Mouse (Mus musculus) heart, embryonic 16.5 days (tissue): ENCODE data around the gene BC049715. TPM values are rescaled to one million over a fixed set of nuclear protein-coding genes. Genes with fewer than 3 reads are reported as not detected.
"Not testable (repeated sequence)": the region's sequence is repeated elsewhere in the genome, so short reads cannot be mapped to it uniquely, and the experiment has no call there.

Experiments used
- ATAC-seq: fragments of 200-750 bp; cut with Nextera tagmentation; replicated peaks from 2 replicates; pipeline ENCODE4 v1.8.0; 2017; ENCODE audit warnings: moderate number of reproducible peaks; ENCODE audit not compliant: insufficient read depth, low FRiP score; ENCODE audit errors: extremely low read depth
- H3K27ac ChIP-seq: fragments of 300-500 bp; sonication (generic); 2 replicates; pipeline ENCODE4 v1.5.1; 2014; ENCODE audit warnings: mild to moderate bottlenecking, low read length, control low read depth, moderate library complexity
- H3K27me3 ChIP-seq: fragments of 300-500 bp; sonication (generic); 2 replicates; pipeline ENCODE4 v1.6.1; 2014; ENCODE audit warnings: low read length, mixed read lengths; ENCODE audit not compliant: control insufficient read depth, insufficient read depth
- H3K36me3 ChIP-seq: fragments of 300-500 bp; sonication (generic); 2 replicates; pipeline ENCODE4 v1.6.1; 2014; ENCODE audit not compliant: control insufficient read depth, insufficient read depth
- H3K4me1 ChIP-seq: fragments of 300-500 bp; sonication (generic); 2 replicates; pipeline ENCODE4 v1.6.1; 2014; ENCODE audit warnings: low read length, mixed read lengths; ENCODE audit not compliant: control insufficient read depth, insufficient read depth
- H3K4me2 ChIP-seq: fragments of 300-500 bp; sonication (generic); 2 replicates; pipeline ENCODE4 v1.6.1; 2014; ENCODE audit warnings: low read depth, mild to moderate bottlenecking, control low read depth, low read length
- H3K4me3 ChIP-seq: fragments of 300-500 bp; sonication (generic); 2 replicates; pipeline ENCODE4 v1.5.1; 2014; ENCODE audit warnings: mild to moderate bottlenecking, control low read depth, low read length
- H3K9ac ChIP-seq: fragments of 300-500 bp; sonication (generic); 2 replicates; pipeline ENCODE4 v1.6.1; 2014; ENCODE audit warnings: low read length, control low read depth
- H3K9me3 ChIP-seq: fragments of 300-500 bp; sonication (generic); replicated peaks from 2 replicates; pipeline ENCODE4 v1.6.1; 2016; ENCODE audit warnings: low read length; ENCODE audit not compliant: control insufficient read depth
- whole genome bisulfite sequencing: fragments of 180-500 bp; shearing (Covaris S2); extraction: QIAGEN DNeasy Blood & Tissue Kit; methylation state at CpG from one replicate; pipeline ENCODE4 v1.1.7; 2014; 5-methylcytosine and 5-hydroxymethylcytosine counted together
- polyA plus RNA-seq: library from polyadenylated mRNA; unstranded; fragments of >200 nt; fragmentation: Nextera tagmentation; extraction: Ambion mirVana; gene quantifications from 2 replicates; pipeline ENCODE4 v1.2.1, GENCODE M21; 2015

Gene BC049715
- polyA plus RNA-seq, 1 experiment from 2014 or later: 2.5 TPM

DNA sequence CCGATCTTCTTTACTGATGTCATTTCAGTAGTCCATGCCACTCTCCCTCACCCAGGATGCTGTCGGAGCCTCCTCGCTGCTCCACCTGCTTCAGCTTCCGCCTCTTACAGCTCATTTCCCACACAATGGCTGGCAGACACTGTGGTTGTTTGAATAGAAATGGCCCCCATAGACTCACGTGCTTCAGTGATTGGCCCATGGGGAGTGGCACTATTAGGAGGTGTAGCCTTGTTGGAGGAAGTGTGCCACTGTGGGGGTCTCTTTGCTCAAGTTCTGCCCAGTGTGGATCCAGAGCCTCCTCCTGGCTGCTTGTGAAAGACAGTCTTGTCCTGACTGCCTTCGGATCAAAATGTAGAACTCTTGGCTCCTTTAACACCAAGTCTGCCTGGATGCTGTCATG, 31.6 kb upstream of the BC049715 start:
- no peaks in the 10 kb centered on the region for H3K9me3 ChIP-seq
- H3K4me1 ChIP-seq: peaks cover 5% of the 10 kb centered on the region; the same call in 1 of the 2 replicates
- H3K4me2 ChIP-seq: no peak overlapping the region
- no peaks in the 10 kb centered on the region for H3K36me3 ChIP-seq
- H3K27ac ChIP-seq: no peak overlapping the region
- no peak overlapping the region for H3K4me3 ChIP-seq
- H3K27me3 ChIP-seq: no peaks in the 10 kb centered on the region
- no peak overlapping the region for H3K9ac ChIP-seq
- 70% methylated on average over 6 of the region's 6 CpGs for WGBS
- no peak for ATAC-seq

GRCm38 (mm10) chr6:136797874-136798693, 29.3 kb upstream of the BC049715 start:
- 75% methylated on average over 3 of the region's 3 CpGs for WGBS
- H3K4me2 ChIP-seq, H3K4me3 ChIP-seq, H3K9ac ChIP-seq, H3K27ac ChIP-seq, H3K27me3 ChIP-seq, ATAC-seq, H3K36me3 ChIP-seq, H3K9me3 ChIP-seq, H3K4me1 ChIP-seq: not testable (repeated sequence)

- no peak overlapping the region for H3K4me3 ChIP-seq
- no peak overlapping the region for H3K27ac ChIP-seq
- peaks cover 10% of the 10 kb centered on the region for H3K4me1 ChIP-seq
- ATAC-seq: no peak
- H3K9ac ChIP-seq: no peak overlapping the region
- no peaks in the 10 kb centered on the region for H3K36me3 ChIP-seq
- WGBS: 87% methylated on average over 8 of the region's 8 CpGs
- no peaks in the 10 kb centered on the region for H3K27me3 ChIP-seq
- no peak overlapping the region for H3K4me2 ChIP-seq
- H3K9me3 ChIP-seq: no peaks in the 10 kb centered on the region
Observed at GRCm38 (mm10) chr6:136800710-136801109, 26.7 kb upstream of the BC049715 start.

DNA sequence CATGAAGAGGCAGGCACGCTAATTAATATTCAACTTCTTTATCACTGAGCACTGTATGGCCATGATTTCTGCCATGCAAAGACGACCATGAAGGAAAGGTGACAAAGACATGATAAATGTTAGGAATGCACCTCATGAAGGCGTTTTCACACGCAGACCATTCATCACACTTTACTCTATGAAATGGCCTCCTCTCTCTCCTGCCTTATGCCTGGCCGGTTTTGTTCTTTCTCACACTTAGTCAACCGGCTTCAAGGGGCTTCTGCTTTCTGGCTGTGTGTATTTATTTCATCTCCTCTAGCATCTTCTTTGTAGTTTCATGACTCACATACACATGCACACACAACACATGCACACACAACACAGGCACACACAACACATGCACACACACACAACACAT, 26.2 kb upstream of the BC049715 start:
- Histone ChIP-seq H3K4me1 (peaks cover 10% of the 10 kb centered on the region), H3K27ac (no peak overlapping the region), H3K27me3 (no peaks in the 10 kb centered on the region)

DNA sequence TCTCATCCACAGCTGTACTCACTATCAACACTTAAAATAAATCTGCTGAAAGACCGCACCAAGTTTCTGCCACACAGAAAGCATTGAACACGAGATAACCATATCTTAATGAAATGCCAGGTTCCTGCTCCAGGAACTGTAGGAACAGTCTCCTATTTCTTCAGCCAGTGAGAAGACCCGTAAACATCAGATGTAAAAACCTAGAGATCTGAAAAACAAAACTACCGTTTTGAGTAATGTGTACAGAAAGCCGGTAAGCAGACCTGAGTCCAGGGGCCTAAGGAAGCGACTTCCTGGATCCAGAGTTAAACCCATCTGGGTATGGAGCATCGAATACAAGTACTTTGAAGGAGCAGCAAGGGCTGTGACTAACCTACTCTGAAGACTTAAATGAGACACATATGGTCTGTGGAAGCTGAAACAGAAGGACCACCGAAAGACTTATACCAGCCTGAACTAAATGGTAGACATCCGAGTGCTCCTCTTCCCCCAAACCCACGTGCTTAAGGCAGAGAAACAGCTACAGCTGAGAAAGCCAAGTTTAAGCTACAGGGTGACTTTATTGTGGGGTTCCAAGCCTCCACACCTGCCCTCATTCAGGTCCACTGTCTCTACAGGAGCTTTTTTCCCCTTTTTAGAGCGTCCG, 24.2 kb upstream of the BC049715 start:
- 9% methylated on average over 12 of the region's 12 CpGs for WGBS
- Histone ChIP-seq H3K4me2 (peak overlapping the region; percentile 92), H3K4me1 (peaks cover 12% of the 10 kb centered on the region), H3K4me3 (peak overlapping the region; percentile 82), H3K36me3 (no peaks in the 10 kb centered on the region), H3K9ac (peak overlapping the region; percentile 96), H3K27me3 (no peaks in the 10 kb centered on the region), H3K9me3 (no peaks in the 10 kb centered on the region), H3K27ac (peak overlapping the region; percentile 100)
- no peak for ATAC-seq

More for the DNA sequence above, 26.2 kb upstream of the BC049715 start:
- no peaks in the 10 kb centered on the region for H3K9me3 ChIP-seq
- ATAC-seq: no peak
- H3K36me3 ChIP-seq: no peaks in the 10 kb centered on the region
- WGBS: 71% methylated on average over 6 of the region's 6 CpGs
- H3K4me3 ChIP-seq: no peak overlapping the region
- no peak overlapping the region for H3K4me2 ChIP-seq
- H3K9ac ChIP-seq: no peak overlapping the region

DNA sequence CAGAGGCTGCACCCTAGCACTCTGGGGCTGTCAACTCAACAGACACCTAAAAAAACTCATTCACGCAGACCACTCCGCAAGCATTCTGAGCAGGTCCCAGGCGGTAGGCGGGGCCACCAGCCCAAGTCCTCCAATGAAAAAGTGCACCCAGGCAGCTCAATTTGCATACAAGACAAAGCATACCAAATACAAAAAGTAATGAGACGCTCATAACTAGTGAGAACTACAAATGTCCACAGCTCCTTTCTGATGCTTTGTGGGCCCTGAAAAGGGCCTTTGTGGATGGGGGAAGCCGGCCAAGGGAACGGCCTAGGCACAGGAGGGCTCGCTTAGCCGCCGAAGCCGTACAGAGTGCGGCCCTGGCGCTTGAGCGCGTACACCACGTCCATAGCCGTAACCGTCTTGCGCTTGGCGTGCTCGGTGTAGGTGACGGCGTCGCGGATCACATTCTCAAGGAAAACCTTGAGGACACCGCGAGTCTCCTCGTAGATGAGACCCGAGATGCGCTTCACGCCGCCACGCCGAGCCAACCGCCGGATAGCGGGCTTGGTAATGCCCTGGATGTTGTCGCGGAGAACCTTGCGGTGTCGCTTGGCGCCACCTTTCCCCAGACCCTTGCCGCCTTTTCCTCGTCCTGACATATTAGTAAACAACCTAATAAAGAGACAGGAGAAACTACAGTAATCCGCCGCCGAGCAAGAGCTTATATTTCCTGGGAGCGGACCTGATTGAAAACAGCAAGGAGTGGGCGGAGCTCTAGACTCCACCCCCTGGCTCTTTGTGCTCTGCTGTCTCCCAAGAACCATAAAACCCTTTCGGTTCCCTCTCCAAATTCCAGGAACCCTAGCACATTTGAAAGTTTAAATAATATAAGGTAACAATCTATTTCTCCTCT, 23.4 kb upstream of the BC049715 start, which contains the start of gene Hist4h4:
Gene Hist4h4, minus strand, starts transcription at position 677 of the 895 bp plus-strand sequence.
- H3K4me3 ChIP-seq: peak within 1 kb of the TSS; percentile 82
- peak within 1 kb of the TSS; percentile 96 for H3K9ac ChIP-seq
- H3K36me3 ChIP-seq: no peaks in the 10 kb centered on the region
- H3K9me3 ChIP-seq: no peaks in the 10 kb centered on the region
- WGBS: under 1% methylated on average over 50 of the region's 50 CpGs
- H3K4me1 ChIP-seq: peaks cover 16% of the 10 kb centered on the region
- H3K4me2 ChIP-seq: peak within 1 kb of the TSS; percentile 92
- no peaks in the 10 kb centered on the region for H3K27me3 ChIP-seq
- ATAC-seq: peak; percentile 74
- peak within 1 kb of the TSS; percentile 100 for H3K27ac ChIP-seq

DNA sequence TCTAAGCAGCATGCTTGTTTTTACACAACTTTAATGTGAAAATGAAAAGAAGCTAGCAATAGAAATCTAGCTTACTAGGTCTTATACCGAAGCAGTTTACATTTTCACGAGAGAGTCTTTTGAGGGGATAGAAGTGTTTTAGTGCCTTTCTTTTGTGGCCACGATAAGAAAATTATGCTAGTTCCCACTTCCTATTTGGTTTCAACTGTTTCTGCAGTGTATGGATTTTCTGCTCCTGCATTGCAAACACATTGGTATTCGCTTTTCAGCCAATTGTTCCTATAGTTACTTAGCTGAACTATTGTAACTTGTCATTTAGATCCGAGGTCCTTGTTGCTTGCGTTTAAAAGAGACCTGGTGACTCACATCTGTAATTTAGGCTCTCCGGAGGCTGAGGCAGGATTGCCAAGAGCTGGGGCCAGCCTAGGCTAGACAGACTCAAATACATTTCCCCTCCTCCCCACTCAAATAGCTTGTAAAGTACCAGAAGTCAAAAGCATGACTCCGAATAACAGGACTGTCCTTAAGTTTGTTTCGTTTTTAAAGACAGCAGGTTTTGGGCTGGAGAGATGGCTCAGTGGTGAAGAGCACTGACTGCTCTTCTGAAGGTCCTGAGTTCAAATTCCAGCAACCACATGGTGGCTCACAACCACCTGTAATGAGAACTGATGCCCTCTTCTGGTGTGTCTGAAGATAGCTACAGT, 22.6 kb upstream of the BC049715 start:
- Histone ChIP-seq H3K9me3 (no peaks in the 10 kb centered on the region), H3K9ac (peak overlapping the region; percentile 66), H3K27ac (peak overlapping the region; percentile 100), H3K4me3 (peak overlapping the region; percentile 82), H3K36me3 (no peaks in the 10 kb centered on the region), H3K4me2 (peak overlapping the region; percentile 92), H3K27me3 (no peaks in the 10 kb centered on the region), H3K4me1 (peaks cover 24% of the 10 kb centered on the region)
- whole genome bisulfite sequencing: 27% methylated on average over 9 of the region's 9 CpGs
- ATAC-seq: no peak

DNA sequence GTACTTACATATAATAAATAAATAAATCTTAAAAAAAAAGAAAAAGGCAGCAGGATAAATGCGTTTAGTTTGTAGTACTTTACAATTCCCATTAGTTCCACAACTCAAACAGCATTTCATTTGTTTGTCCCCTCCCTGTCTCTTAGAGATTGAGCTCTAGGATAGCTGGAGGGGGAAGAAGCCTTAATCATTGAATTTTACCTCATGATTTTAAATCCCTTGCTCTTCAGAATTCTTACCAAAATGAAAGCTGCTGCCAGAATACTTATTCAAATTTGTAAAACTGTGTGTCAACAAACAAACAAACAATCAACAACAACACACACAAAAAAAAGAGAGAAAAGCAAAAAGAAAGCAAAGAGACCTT, 22.0 kb upstream of the BC049715 start:
- no peak for ATAC-seq
- no peaks in the 10 kb centered on the region for H3K9me3 ChIP-seq
- H3K4me3 ChIP-seq: no peak overlapping the region
- H3K27me3 ChIP-seq: no peaks in the 10 kb centered on the region
- H3K4me1 ChIP-seq: peaks cover 25% of the 10 kb centered on the region
- 81% methylated on average over 1 of the region's 1 CpGs for WGBS
- H3K36me3 ChIP-seq: no peaks in the 10 kb centered on the region
- H3K4me2 ChIP-seq: no peak overlapping the region
- no peak overlapping the region for H3K27ac ChIP-seq
- no peak overlapping the region for H3K9ac ChIP-seq
